Mouse (Mus musculus): Measurements from ENCODE around the gene Fpgs.

Fpgs gene

DNA sequence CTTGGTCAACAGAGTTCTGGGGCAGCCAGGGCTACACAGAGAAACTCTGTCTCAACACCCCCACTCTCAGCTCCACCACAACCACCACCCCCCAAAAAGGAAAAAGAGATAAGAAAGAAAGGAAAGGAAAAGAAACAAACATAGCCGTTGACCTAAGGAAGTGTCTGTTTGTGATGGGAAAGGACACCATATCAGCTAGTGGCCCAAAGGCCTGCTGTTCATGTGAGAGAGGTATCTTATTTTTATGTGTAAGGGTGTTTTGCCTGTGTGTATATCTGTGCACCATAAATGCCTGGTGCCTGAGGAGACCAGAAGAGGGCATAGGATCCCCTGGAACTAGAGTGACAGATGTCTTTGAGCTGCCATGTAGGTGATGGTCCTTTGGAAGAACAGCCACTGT, 64.3 kb downstream of the Fpgs start:
- DNase-seq (ENCODE audit: low spot score in 2 of 2): no peak

- no peak for DNase-seq (ENCODE audit: low spot score in 2 of 2)
These were observed 66.1 kb downstream of the Fpgs start for GRCm38 (mm10) chr2:32637778-32638281.

DNA sequence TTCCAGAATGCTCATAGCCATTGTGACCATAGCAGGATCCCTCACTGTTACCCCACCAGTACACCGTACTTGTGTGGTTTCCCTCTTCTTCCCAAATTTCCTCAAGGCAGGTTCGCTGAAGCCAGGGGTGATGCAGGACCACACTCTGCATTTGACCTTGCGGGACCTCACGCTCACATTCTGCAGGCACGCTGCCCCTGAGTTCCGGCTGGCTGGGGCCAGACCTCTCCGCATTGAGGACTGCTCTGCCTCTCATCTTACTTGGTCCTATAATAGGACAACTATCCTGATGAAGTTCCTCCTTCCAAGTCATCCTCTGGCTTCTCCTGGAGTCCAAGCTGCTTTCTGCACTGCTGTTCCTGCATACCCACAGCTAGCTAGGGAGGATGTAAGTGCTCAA, 67.3 kb downstream of the Fpgs start:
- DNase-seq (ENCODE audit: low spot score in 2 of 2): no peak

DNA sequence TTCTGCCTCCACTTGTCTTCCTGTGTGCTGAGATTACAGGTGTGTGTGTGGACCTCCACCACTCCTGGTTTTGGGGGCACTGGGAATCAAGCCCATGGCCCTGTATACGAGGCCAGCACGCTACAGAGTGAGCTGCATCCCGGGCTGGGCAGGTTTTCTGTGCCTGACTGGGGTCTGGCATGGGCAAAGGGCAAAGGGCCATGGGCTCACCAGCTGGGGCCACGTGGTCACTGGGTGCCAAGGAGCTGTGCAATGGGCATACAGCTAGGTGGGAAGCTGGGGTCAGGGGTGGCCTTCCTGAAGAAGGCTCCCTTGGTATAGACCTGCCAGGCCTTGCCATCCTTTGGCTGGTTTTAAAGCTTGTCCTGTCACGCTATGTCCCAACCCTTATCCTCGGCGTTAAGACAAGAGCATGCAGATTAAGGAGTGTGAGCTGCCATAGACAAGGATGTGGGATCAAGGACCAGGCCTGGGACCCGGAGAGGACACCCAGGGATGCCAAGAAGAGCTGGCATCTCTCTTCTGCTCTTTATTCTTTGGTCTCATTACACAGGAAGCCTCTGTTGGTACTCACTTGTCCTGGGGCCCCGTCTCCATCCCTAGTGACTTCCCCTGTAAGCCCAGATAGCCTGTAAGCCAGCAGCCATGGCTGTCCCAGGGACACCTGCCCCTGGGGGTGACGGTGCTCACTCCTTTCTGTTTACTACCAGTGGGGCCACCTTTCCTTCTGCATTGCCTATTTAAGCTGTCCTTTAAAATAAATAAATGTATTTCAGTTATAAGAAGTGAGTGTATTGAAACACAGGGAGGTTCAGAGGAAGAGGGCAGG, 69.5 kb downstream of the Fpgs start:
- no peak for DNase-seq (ENCODE audit: low spot score in 2 of 2)

GRCm38 (mm10) chr2:32633660-32634059, 70.3 kb downstream of the Fpgs start:
- DNase-seq (ENCODE audit: low spot score in 2 of 2): no peak
